Mouse (Mus musculus) midbrain, embryonic 13.5 days (tissue): Measurements from ENCODE around the gene Smoc2. TPM values are rescaled to one million over a fixed set of nuclear protein-coding genes. Genes with fewer than 3 reads are reported as not detected.

Experiments
- ATAC-seq: fragments of 200-750 bp; cut with Nextera tagmentation; 2 replicates; pipeline ENCODE4 v1.8.0; 2017; ENCODE audit warnings: mild to moderate bottlenecking, moderate TSS enrichment, moderate library complexity
- H3K27ac ChIP-seq: fragments of 300-500 bp; sonication (generic); 2 replicates; pipeline ENCODE4 v1.5.1; 2015; ENCODE audit warnings: inconsistent platforms, mild to moderate bottlenecking, moderate library complexity
- H3K27me3 ChIP-seq: fragments of 300-500 bp; sonication (generic); 2 replicates; pipeline ENCODE4 v1.6.1; 2015; ENCODE audit warnings: mild to moderate bottlenecking, inconsistent platforms
- H3K36me3 ChIP-seq: fragments of 300-500 bp; sonication (generic); 2 replicates; pipeline ENCODE4 v1.6.1; 2015; ENCODE audit warnings: mild to moderate bottlenecking, inconsistent platforms
- H3K4me1 ChIP-seq: fragments of 300-500 bp; sonication (generic); replicated peaks from 2 replicates; pipeline ENCODE4 v1.6.1; 2015; ENCODE audit warnings: inconsistent platforms
- H3K4me2 ChIP-seq: fragments of 300-500 bp; sonication (generic); replicated peaks from 2 replicates; pipeline ENCODE4 v1.6.1; 2015; ENCODE audit warnings: moderate library complexity, mild to moderate bottlenecking, inconsistent platforms
- H3K4me3 ChIP-seq: fragments of 300-500 bp; sonication (generic); replicated peaks from 2 replicates; pipeline ENCODE4 v1.5.1; 2015; ENCODE audit warnings: mild to moderate bottlenecking, inconsistent platforms
- H3K9ac ChIP-seq: fragments of 300-500 bp; sonication (generic); replicated peaks from 2 replicates; pipeline ENCODE4 v1.6.1; 2015; ENCODE audit warnings: mild to moderate bottlenecking, inconsistent platforms
- H3K9me3 ChIP-seq: fragments of 300-500 bp; sonication (generic); 2 replicates; pipeline ENCODE4 v1.6.1; 2016; ENCODE audit warnings: mild to moderate bottlenecking, inconsistent platforms
- WGBS: fragments of 180-500 bp; shearing (Covaris S2); methylation state at CpG from one replicate; pipeline ENCODE4 v1.1.7; 2015; 5-methylcytosine and 5-hydroxymethylcytosine counted together
- polyA plus RNA-seq: library from polyadenylated mRNA; unstranded; fragments of >200 nt; fragmentation: Nextera tagmentation; extraction: Ambion mirVana; gene quantifications from 2 replicates; pipeline ENCODE4 v1.2.1, GENCODE M21; 2015

The Smoc2 gene
- polyA plus RNA-seq, 1 experiment from 2014 or later, result 1.6 TPM

DNA sequence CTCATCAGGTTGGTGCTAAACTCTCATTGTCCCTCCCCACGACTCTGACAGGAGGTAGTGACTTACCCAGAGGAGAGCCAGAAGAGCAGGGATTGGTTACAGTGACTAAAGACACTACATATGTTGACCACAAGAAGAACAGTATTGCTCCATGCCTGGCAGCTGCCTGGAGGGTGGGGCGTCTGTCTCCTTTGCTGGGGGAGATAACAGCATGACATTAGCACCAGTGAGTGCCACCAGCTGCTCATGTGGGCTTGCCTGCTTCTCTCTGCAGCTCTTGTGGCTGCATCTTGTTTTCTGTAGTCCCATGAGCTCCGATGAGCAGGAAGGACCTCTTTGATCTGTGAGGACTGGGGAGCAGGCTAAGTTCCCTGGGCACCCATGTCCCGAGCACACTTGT, 29.7 kb upstream of the Smoc2 start:
- WGBS, result 80% methylated on average over 4 of the region's 4 CpGs
- Histone ChIP-seq H3K4me3 (no peak overlapping the region), H3K27me3 (no peaks in the 10 kb centered on the region), H3K36me3 (no peaks in the 10 kb centered on the region), H3K9me3 (no peaks in the 10 kb centered on the region), H3K4me2 (no peak overlapping the region), H3K9ac (no peak overlapping the region), H3K27ac (no peak overlapping the region), H3K4me1 (no peaks in the 10 kb centered on the region)
- no peak for ATAC-seq

DNA sequence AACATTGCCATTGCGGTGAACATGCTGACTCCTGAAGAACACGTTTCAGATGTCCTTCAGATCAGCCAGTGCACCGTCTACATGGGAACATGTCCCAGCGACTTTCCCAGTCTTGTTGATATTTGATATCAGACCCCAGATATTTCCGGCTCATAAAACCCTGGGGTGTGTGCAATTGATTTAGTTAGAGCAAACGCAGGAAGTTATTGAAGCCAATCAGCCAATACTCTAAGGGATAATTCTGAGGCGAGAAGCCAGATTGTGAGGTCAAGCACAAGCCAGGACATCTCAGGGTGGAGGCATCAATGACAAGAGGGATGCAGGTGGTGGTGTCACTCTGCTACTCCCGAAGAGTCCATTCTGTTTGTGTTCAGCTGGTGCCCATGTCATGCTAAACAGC, 28.9 kb upstream of the Smoc2 start:
- Histone ChIP-seq H3K4me2 (no peak overlapping the region), H3K27me3 (no peaks in the 10 kb centered on the region), H3K4me3 (no peak overlapping the region), H3K27ac (no peak overlapping the region), H3K4me1 (no peaks in the 10 kb centered on the region), H3K9me3 (no peaks in the 10 kb centered on the region), H3K36me3 (no peaks in the 10 kb centered on the region), H3K9ac (no peak overlapping the region)
- WGBS, result 82% methylated on average over 8 of the region's 8 CpGs
- no peak for ATAC-seq

DNA sequence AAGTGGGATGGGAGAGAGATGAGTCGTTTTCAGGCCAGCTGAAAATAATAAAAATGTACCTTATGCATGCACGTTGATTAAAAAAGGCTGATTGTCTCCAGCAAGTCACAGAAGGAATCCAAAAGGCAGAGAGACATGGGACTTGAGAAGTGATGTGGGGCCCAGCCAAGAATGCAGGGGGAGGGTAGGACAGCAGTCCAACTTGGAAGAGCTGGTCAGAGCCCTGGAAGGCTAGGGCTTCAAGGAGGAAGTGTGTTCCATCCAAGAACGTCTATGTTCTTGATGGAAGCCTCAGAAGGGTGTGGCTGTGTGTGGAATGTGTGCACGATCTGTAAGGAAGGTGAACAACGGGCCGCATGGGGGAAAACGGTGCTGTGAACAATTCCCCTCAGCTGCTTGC, 26.9 kb upstream of the Smoc2 start:
- Histone ChIP-seq H3K4me2 (no peak overlapping the region), H3K36me3 (no peaks in the 10 kb centered on the region), H3K4me3 (no peak overlapping the region), H3K4me1 (no peaks in the 10 kb centered on the region), H3K27ac (no peak overlapping the region), H3K27me3 (no peaks in the 10 kb centered on the region), H3K9me3 (no peaks in the 10 kb centered on the region), H3K9ac (no peak overlapping the region)
- ATAC-seq, result no peak
- WGBS, result 77% methylated on average over 7 of the region's 7 CpGs

DNA sequence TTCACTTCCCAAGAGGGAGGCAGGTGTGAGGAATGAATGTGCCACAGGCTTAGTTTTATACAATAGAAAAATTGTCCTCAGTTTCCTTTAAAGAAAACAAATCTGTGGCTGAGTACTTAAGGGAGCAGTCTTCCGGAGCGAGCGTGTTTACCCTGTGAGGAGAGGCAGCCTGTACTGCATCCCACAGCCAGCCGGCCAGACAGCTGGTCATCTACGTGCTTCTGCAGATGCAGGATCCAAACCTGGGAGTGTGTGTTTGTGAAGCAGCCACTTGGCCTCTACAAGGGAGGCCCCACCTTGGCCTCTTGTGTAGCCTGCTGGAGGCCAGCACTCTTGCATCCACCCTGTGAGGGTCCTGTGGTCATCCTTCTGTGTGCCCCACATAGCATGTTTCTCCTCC, 24.7 kb upstream of the Smoc2 start:
- no peaks in the 10 kb centered on the region for H3K9me3 ChIP-seq
- no peaks in the 10 kb centered on the region for H3K27me3 ChIP-seq
- H3K4me1 ChIP-seq, result no peaks in the 10 kb centered on the region
- no peak overlapping the region for H3K27ac ChIP-seq
- 81% methylated on average over 5 of the region's 5 CpGs for WGBS
- no peak overlapping the region for H3K4me3 ChIP-seq
- no peak for ATAC-seq
- no peak overlapping the region for H3K4me2 ChIP-seq
- no peaks in the 10 kb centered on the region for H3K36me3 ChIP-seq
- no peak overlapping the region for H3K9ac ChIP-seq

DNA sequence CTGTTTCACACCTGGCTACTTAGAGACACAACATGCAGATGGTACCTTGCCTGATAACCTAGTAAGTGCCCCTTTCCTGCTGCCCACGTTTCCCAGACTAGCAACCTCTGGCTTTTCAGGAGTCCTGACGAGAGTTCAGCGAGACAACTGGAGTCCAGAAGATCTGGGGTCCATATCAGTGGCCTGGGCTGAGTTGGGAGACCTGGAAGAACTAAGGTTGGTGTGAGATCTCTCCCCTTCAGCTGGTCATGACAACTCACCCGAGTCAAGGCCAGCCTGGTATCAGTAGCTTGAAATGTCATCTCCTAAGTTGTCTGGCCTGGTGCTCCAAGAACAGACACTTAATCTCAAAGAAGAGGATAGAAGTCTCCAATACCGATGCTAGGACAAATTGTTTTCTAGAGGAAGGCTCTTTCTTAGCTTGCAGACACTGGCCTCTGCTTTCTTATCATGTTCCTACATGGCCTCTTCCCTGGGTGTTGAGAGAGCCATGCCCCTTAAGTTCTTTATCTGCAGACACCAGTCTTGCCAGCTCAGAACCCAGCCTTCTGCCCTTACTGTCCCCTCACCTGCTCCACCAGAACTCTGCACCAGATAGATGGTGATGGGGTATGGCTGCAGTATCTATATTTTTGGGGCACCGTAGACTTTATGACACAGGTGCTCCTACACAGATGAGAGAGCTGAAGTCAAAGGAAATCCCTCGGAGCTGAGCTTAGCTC, 21.3 kb upstream of the Smoc2 start:
- Histone ChIP-seq H3K36me3 (no peaks in the 10 kb centered on the region), H3K9ac (no peak overlapping the region), H3K4me2 (no peak overlapping the region), H3K4me1 (no peaks in the 10 kb centered on the region), H3K9me3 (no peaks in the 10 kb centered on the region), H3K27ac (no peak overlapping the region), H3K27me3 (no peaks in the 10 kb centered on the region), H3K4me3 (no peak overlapping the region)
- 90% methylated on average over 7 of the region's 7 CpGs for WGBS
- ATAC-seq, result no peak

DNA sequence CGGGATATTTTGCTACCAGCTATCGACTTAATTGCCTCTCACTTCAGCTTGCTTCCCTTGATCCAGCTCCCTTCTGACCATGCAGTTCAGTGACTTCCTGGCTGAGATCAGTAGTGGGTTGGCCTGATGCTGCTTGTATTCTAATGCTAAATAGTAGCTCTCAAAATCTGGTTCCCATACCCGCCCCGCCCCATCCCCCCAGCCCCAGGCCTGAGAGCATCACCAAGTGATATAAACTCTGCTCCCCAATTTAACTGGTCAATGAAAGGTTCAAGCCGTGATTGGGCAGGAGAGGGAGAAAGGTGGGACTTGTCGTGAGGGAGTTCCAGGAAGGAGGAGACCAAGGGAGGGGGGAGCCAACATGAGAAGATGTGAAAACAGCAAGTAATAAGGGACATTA, 20.4 kb upstream of the Smoc2 start:
- ATAC-seq, result no peak
- Histone ChIP-seq H3K4me2 (no peak overlapping the region), H3K27ac (no peak overlapping the region), H3K4me3 (no peak overlapping the region), H3K27me3 (no peaks in the 10 kb centered on the region), H3K9ac (no peak overlapping the region), H3K4me1 (no peaks in the 10 kb centered on the region), H3K9me3 (no peaks in the 10 kb centered on the region), H3K36me3 (no peaks in the 10 kb centered on the region)
- WGBS, result 28% methylated on average over 6 of the region's 6 CpGs

DNA sequence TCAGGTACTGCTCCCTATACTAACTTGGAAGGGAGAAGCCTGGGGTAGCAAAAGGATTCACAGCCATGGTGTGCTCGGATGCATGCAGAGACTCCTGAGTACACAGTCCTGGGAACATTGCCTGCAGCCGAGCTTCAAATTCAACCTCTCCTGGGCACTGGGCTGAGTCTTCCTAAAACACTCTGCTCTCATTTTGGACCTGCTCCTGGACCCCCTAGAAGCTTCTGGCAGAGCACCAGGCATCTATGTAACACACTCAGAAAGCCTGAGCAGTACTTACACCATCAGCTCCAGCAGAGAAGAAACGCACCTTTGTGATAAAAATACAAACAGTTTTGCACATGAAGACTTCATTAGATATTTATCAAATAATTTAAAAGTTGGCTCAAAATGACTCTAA, 18.3 kb upstream of the Smoc2 start:
- no peak overlapping the region for H3K4me3 ChIP-seq
- no peaks in the 10 kb centered on the region for H3K36me3 ChIP-seq
- no peaks in the 10 kb centered on the region for H3K27me3 ChIP-seq
- H3K27ac ChIP-seq, result no peak overlapping the region
- H3K4me2 ChIP-seq, result no peak overlapping the region
- no peaks in the 10 kb centered on the region for H3K9me3 ChIP-seq
- WGBS, result 83% methylated on average over 3 of the region's 3 CpGs
- no peak overlapping the region for H3K9ac ChIP-seq
- no peaks in the 10 kb centered on the region for H3K4me1 ChIP-seq
- no peak for ATAC-seq

DNA sequence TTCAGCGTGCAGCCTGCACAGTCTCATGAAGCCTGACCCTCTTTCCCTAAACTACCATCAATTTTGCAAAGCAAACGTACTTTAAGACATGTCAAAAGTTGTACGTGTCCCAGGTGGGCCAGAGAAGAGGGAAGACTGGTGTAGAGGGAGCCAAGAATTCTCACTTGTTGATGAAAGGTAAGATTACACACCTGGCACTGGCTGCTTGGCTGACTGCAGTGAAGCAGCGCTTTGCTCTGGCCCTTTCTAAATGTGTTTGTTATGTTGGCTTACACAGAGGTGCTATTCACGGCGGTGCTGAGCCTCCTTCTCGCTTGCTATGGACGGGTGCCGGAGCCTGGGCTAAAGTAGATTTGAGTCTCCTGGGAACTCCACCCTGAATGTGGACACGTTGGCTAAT, 17.1 kb upstream of the Smoc2 start:
- ATAC-seq, result no peak
- Histone ChIP-seq H3K9ac (no peak overlapping the region), H3K27ac (no peak overlapping the region), H3K4me3 (no peak overlapping the region), H3K27me3 (no peaks in the 10 kb centered on the region), H3K9me3 (no peaks in the 10 kb centered on the region), H3K4me2 (no peak overlapping the region), H3K4me1 (no peaks in the 10 kb centered on the region), H3K36me3 (no peaks in the 10 kb centered on the region)
- WGBS, result 91% methylated on average over 10 of the region's 10 CpGs

DNA sequence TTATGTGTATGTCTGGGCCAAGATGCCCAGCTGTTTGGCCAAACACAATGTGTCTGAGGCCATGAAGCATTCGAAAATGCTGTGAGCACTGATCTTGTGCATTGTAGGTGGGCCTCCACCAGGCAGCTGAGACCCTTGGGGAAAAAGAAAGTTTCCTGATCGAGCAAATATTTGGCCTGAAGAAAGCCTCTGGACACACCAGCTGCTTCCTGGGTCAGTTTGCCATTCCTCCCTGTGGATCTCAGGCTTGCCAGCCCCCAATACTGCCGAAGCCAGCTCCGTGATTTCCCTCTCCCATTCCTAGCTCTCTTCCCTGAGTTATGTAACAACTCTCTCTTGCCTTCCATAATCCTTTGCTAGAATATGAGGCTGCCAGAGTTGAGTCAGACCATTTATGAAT, 11.3 kb upstream of the Smoc2 start:
- no peaks in the 10 kb centered on the region for H3K27me3 ChIP-seq
- no peak overlapping the region for H3K4me2 ChIP-seq
- WGBS, result 86% methylated on average over 4 of the region's 4 CpGs
- H3K9ac ChIP-seq, result no peak overlapping the region
- H3K9me3 ChIP-seq, result no peaks in the 10 kb centered on the region
- no peak for ATAC-seq
- H3K4me3 ChIP-seq, result no peak overlapping the region
- no peak overlapping the region for H3K27ac ChIP-seq
- H3K36me3 ChIP-seq, result no peaks in the 10 kb centered on the region
- no peaks in the 10 kb centered on the region for H3K4me1 ChIP-seq

DNA sequence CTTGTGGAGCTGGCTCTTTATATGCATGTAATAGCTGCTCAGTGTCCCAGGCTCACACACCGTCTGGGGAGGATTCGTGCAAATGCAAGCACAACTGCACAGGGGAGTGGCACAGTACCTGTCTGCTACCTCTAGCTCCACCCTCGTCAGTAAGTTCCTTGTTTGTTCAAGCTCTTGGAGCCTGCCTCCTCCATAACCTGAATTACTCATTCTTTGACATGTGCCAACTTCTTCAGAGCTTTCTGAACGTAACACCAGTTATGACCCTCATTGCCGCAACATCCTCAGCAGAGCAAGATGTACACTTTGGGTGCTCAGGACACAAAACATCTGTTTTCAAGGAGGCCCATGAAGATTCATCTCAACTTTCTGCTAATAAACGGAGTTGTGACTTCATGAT, 5.9 kb upstream of the Smoc2 start:
- H3K27me3 ChIP-seq, result peaks cover 15% of the 10 kb centered on the region
- no peaks in the 10 kb centered on the region for H3K36me3 ChIP-seq
- H3K4me1 ChIP-seq, result no peaks in the 10 kb centered on the region
- no peak overlapping the region for H3K4me2 ChIP-seq
- no peak overlapping the region for H3K9ac ChIP-seq
- no peak overlapping the region for H3K27ac ChIP-seq
- H3K4me3 ChIP-seq, result no peak overlapping the region
- ATAC-seq, result no peak
- 88% methylated on average over 6 of the region's 6 CpGs for WGBS
- no peaks in the 10 kb centered on the region for H3K9me3 ChIP-seq

DNA sequence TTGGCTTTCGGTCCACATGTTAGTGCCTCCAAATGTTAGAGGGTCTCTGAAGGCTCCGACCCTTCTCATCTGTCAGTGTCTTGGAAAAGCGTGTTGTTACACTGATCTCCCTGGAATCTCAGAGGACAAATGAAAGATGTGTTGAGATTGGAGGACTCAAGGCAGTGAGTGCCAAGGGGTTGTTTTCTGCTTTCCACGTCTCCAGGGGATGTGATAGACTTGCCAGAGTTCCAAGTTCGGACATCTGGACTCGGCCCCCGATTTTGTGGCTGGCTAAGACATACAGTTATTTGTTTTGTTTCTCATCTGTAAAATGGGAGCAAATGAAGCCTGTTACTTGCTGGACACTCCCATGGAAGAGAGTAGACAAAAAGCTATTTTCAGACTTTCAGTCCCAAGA, 2.0 kb upstream of the Smoc2 start:
- peaks cover 19% of the 10 kb centered on the region for H3K4me1 ChIP-seq
- 91% methylated on average over 7 of the region's 7 CpGs for WGBS
- H3K27ac ChIP-seq, result no peak overlapping the region
- no peak for ATAC-seq
- no peaks in the 10 kb centered on the region for H3K36me3 ChIP-seq
- H3K4me3 ChIP-seq, result no peak overlapping the region
- H3K4me2 ChIP-seq, result no peak overlapping the region
- H3K27me3 ChIP-seq, result peaks cover 54% of the 10 kb centered on the region
- no peaks in the 10 kb centered on the region for H3K9me3 ChIP-seq
- H3K9ac ChIP-seq, result no peak overlapping the region

DNA sequence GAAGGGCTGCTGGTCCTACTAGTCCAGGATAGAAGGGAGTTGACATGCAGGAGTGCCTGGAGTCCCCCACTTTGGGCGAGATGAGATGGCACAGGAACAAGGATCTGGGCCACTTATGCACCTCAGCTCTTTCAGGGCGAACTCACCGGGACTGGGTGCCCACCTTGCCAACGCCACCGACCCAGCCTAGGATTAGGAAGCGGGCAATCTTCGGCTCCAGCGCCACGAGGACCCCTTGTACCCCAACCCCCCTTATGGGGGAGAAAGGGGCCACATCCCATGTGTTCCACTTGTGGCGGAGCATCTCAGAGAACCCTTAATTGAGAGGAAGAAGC, 627 bp downstream of the Smoc2 start:
- H3K27ac ChIP-seq, result no peak overlapping the region
- peak overlapping the region; percentile 46 for H3K4me3 ChIP-seq
- H3K4me1 ChIP-seq, result peaks cover 19% of the 10 kb centered on the region
- peak overlapping the region; percentile 77 for H3K4me2 ChIP-seq
- under 1% methylated on average over 10 of the region's 10 CpGs for WGBS
- peak overlapping the region; percentile 23; the same call in 1 of the 2 replicates for H3K9ac ChIP-seq
- no peaks in the 10 kb centered on the region for H3K36me3 ChIP-seq
- ATAC-seq, result no peak; the same call in 1 of the 2 replicates
- no peaks in the 10 kb centered on the region for H3K9me3 ChIP-seq
- H3K27me3 ChIP-seq, result peaks cover 70% of the 10 kb centered on the region

DNA sequence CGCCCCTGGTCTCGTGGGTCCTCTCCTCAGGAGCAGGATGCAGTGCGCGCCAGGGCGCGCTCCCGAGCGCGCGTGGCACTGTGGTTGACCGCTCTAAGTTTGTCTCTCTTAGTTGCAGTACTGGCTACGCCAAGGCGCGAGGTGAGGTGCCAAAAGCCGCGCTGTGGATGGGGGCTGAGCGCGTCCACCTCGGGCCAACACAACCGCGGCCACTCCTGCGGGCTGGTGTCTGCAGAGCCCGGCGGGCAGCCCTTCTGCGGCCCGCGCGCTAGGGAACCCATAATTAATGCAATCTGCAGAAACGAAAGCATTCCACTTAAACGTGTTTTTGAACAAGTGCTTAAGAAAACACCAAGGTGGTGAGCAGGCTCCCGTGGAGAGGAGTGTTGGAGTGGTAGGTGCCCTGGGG, 1.1 kb downstream of the Smoc2 start:
- Histone ChIP-seq H3K9ac (no peak overlapping the region), H3K27ac (no peak overlapping the region), H3K4me2 (peak overlapping the region; percentile 77), H3K9me3 (no peaks in the 10 kb centered on the region), H3K4me3 (peak overlapping the region; percentile 46), H3K36me3 (no peaks in the 10 kb centered on the region), H3K4me1 (peaks cover 19% of the 10 kb centered on the region), H3K27me3 (peaks cover 70% of the 10 kb centered on the region)
- ATAC-seq, result no peak
- WGBS, result under 1% methylated on average over 31 of the region's 31 CpGs
